Mouse (Mus musculus): Measurements from ENCODE around the gene Lrrfip2. TPM values are rescaled to one million over a fixed set of nuclear protein-coding genes. Genes with fewer than 3 reads are reported as not detected.
A peak's percentile ranks its signal among the peaks of the same experiment; 100 is the strongest.

Lrrfip2 gene
- total RNA-seq, 2 experiments from 2014 or later = 37.2 to 38.0 TPM

- TF ChIP-seq CTCF (conservative IDR thresholded peaks at IDR 0.05) = no peak
- Histone ChIP-seq H3K27ac (no peak overlapping the region), H3K4me3 (no peak overlapping the region)
- DNase-seq (ENCODE audit: low spot score in 2 of 2) = no peak
Measured at GRCm38 (mm10) chr9:111094626-111095025, 22.8 kb upstream of the Lrrfip2 start.

GRCm38 (mm10) chr9:111095710-111096109 lies 21.7 kb upstream of the Lrrfip2 start:
- no peak for DNase-seq (ENCODE audit: low spot score in 2 of 2)
- Histone ChIP-seq H3K27ac (no peak overlapping the region), H3K4me3 (no peak overlapping the region)
- no peak for TF ChIP-seq CTCF (conservative IDR thresholded peaks at IDR 0.05)

GRCm38 (mm10) chr9:111096419-111097326 lies 20.7 kb upstream of the Lrrfip2 start:
- no peak overlapping the region for H3K27ac ChIP-seq
- DNase-seq (ENCODE audit: low spot score in 2 of 2) = no peak
- H3K4me3 ChIP-seq = no peak overlapping the region
- no peak for TF ChIP-seq CTCF (conservative IDR thresholded peaks at IDR 0.05)

GRCm38 (mm10) chr9:111097543-111097942 lies 19.8 kb upstream of the Lrrfip2 start:
- no peak for DNase-seq (ENCODE audit: low spot score in 2 of 2)
- no peak overlapping the region for H3K27ac ChIP-seq

GRCm38 (mm10) chr9:111100406-111100805 lies 17.0 kb upstream of the Lrrfip2 start:
- TF ChIP-seq CTCF (conservative IDR thresholded peaks at IDR 0.05) = no peak
- no peak overlapping the region for H3K4me3 ChIP-seq
- no peak overlapping the region for H3K27ac ChIP-seq
- no peak for DNase-seq (ENCODE audit: low spot score in 2 of 2)

More at GRCm38 (mm10) chr9:111097543-111097942, 19.8 kb upstream of the Lrrfip2 start:
- no peak for TF ChIP-seq CTCF (conservative IDR thresholded peaks at IDR 0.05)
- no peak overlapping the region for H3K4me3 ChIP-seq

GRCm38 (mm10) chr9:111103293-111103692 lies 14.1 kb upstream of the Lrrfip2 start:
- no peak overlapping the region for H3K4me3 ChIP-seq
- no peak for DNase-seq (ENCODE audit: low spot score in 2 of 2)
- H3K27ac ChIP-seq = no peak overlapping the region
- no peak for TF ChIP-seq CTCF (conservative IDR thresholded peaks at IDR 0.05)

GRCm38 (mm10) chr9:111103893-111104292 lies 13.5 kb upstream of the Lrrfip2 start:
- Histone ChIP-seq H3K4me3 (no peak overlapping the region), H3K27ac (no peak overlapping the region)
- no peak for DNase-seq (ENCODE audit: low spot score in 2 of 2)
- no peak for TF ChIP-seq CTCF (conservative IDR thresholded peaks at IDR 0.05)

GRCm38 (mm10) chr9:111107863-111108262 lies 9.5 kb upstream of the Lrrfip2 start:
- no peak for DNase-seq (ENCODE audit: low spot score in 2 of 2)
- no peak for TF ChIP-seq CTCF (conservative IDR thresholded peaks at IDR 0.05)
- Histone ChIP-seq H3K27ac (no peak overlapping the region), H3K4me3 (no peak overlapping the region)

- no peak for TF ChIP-seq CTCF (conservative IDR thresholded peaks at IDR 0.05)
- H3K27ac ChIP-seq = peak overlapping the region; percentile 91
Measured at GRCm38 (mm10) chr9:111117794-111118251, 431 bp downstream of the Lrrfip2 start.

GRCm38 (mm10) chr9:111118252-111118890 lies 979 bp downstream of the Lrrfip2 start:
- TF ChIP-seq CTCF (conservative IDR thresholded peaks at IDR 0.05) = peak; percentile 22
- H3K27ac ChIP-seq = peak overlapping the region; percentile 91
- peak overlapping the region; percentile 89 for H3K4me3 ChIP-seq
- DNase-seq (ENCODE audit: low spot score in 2 of 2) = peak in 1 of 2 experiments; percentile 32

More at GRCm38 (mm10) chr9:111117794-111118251, 431 bp downstream of the Lrrfip2 start:
- peak; percentile 68 to 77 for DNase-seq (ENCODE audit: low spot score in 2 of 2)
- peak overlapping the region; percentile 89 for H3K4me3 ChIP-seq

- H3K4me3 ChIP-seq = peak overlapping the region; percentile 89
- peak overlapping the region; percentile 91 for H3K27ac ChIP-seq
- no peak for DNase-seq (ENCODE audit: low spot score in 2 of 2)
- no peak for TF ChIP-seq CTCF (conservative IDR thresholded peaks at IDR 0.05)
Measured at GRCm38 (mm10) chr9:111118891-111119441, 1.6 kb downstream of the Lrrfip2 start.

GRCm38 (mm10) chr9:111122446-111122845 lies 5.1 kb downstream of the Lrrfip2 start:
- no peak overlapping the region for H3K4me3 ChIP-seq
- no peak for TF ChIP-seq CTCF (conservative IDR thresholded peaks at IDR 0.05)
- no peak overlapping the region for H3K27ac ChIP-seq
- no peak for DNase-seq (ENCODE audit: low spot score in 2 of 2)

- Histone ChIP-seq H3K27ac (no peak overlapping the region), H3K4me3 (no peak overlapping the region)
- DNase-seq (ENCODE audit: low spot score in 2 of 2) = no peak
- no peak for TF ChIP-seq CTCF (conservative IDR thresholded peaks at IDR 0.05)
Measured at GRCm38 (mm10) chr9:111123336-111123735, 5.9 kb downstream of the Lrrfip2 start.

Measured in layer of hippocampus, adult 2 months (tissue).